Mouse (Mus musculus) left cerebral cortex, postnatal 14 days (tissue): ENCODE data around the gene Ehbp1l1. TPM values are rescaled to one million over a fixed set of nuclear protein-coding genes. Genes with fewer than 3 reads are reported as not detected.
A peak's percentile ranks its signal among the peaks of the same experiment; 100 is the strongest.

Experiments used
- DNase-seq, 2 experiments: peaks; one replicate each; pipeline ENCODE4 v3.0.0; 2021 to 2022; ENCODE audit warnings: low spot score in 2 of 2, mixed read lengths in 1 of 2
- intact Hi-C: fragments of 180-260 bp; cut with DNase I; formaldehyde crosslinking; loops from one replicate; pipeline ENCODE4 v1.15.1; 2025
- total RNA-seq, 2 experiments: library from RNA; stranded (reverse); gene quantifications; 2 replicates each; pipeline ENCODE4 v1.2.3; 2021

Gene Ehbp1l1
- total RNA-seq, 2 experiments from 2014 or later = 36.6 to 37.7 TPM

DNA sequence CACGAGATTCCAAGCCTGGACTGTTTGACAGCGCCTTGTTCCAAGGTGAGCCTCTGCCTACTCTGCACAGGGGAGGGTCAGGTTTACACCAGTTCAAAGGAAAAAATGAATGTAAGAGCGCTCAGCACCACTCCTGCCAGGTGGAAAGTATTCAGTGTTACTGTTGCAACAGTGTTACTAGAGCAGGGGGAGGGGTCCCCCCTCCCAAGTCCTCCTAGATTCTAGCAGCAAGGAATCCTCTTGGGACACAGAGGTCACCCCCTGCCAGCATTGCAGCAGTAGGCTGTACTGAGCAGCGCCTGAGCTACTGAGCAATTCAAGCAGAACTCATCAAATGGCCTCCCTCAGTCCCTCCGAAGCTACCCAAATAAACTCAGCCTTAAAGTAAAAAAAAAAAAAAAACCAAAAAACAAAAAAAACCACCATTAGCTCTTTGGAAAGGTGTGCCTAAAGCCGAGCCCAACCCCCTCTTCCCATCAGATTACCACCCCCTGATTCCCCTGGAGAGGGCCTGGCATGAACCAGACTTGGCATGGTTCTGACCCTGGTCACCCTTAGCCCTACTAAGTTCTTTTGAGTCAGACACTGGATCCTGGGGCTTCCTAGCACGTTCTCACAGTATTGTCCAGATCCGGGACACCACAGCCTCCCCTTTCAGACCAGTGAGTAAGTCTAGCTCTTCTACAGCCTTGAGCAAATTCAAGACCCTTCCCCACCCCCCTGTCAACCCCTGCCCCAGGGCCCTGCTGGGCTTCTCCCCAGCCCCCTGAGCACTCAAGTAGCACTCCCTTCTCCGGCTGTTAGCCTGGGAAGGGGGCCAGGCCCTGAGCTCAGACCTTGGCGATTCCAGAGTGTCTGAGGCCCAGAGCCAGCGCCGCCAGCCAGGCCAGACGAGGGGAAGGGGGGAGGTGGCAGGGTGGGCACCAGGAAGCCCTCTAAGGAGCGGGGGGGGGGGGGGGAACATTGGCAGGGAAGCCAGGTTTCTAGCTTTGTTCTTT, 14.5 kb upstream of the Ehbp1l1 start, which contains the start of gene Ltbp3:
Gene Ltbp3, plus strand, starts transcription at position 585 of the 998 bp plus-strand sequence.
- intact Hi-C loops = no loop called here
- peak in 1 of 2 experiments; percentile 58 for DNase-seq

DNA sequence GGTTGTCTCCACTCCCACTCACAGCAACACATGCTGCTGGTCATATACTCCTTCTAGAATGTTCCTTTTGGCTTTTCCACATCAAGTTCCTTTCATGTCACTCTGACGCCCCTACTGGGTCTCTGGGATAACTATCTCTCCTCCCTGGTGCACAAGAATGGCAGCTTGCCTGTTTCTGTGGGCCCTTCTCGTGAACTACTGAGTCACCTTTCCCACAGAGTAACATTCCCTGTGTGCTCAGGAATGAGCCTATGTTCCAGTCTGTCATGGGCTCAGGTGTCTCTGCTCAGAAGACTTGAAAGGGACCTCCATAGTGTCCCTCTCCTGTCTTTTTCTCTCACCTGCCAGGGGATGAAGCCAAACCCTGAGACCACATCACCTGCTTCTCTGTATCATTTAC, 13.3 kb upstream of the Ehbp1l1 start:
- intact Hi-C loops = no loop called here
- DNase-seq = no peak

- no peak for DNase-seq
- intact Hi-C loops = no loop called here
These were observed 8.2 kb upstream of the Ehbp1l1 start for GRCm38 (mm10) chr19:5734325-5734724.

DNA sequence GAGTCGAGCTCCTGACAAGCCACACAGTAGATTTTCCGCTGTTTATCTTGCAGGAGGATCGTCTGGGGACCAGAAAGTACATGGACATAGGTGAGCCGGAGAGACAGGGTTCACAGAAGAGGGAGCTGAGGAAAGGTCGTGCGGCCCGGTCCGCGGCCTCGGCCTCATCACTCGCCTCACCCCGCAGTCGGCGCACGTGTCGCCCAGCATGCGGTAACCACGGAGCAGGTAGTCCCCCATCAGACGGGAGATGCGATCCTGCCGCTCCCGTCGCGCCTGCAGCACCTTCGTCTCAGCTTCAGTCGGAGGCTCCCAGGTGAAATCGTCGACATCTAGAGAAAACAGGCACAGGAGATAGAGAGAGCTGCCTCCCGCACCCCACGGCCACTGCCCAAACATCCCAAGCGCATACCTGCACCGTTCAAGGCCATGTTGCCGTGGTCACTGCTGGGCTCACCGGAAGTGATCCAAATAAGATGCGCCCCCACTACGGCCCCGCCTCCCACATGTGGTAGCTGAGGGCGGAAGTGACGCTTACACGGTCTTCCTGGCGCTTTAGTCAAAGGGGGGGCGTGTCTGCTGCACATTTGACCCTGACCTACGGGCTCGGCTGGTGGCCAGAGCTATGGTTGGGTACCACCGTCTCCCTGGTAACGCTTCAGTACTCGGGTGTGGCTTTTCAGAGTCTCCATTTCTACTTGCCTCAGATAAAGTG, 5.3 kb upstream of the Ehbp1l1 start:
- intact Hi-C loops = no loop called here
- DNase-seq = peak; percentile 93 to 94

GRCm38 (mm10) chr19:5730314-5731186, 4.4 kb upstream of the Ehbp1l1 start:
- intact Hi-C loops = no loop called here
- DNase-seq = no peak

GRCm38 (mm10) chr19:5729444-5729815, 3.3 kb upstream of the Ehbp1l1 start, which contains the start of gene Fam89b:
TSS of gene Fam89b (minus strand) at chr19:5729653.
- intact Hi-C loops = loop anchor here (5.0 kb wide), 1 partner anchor 43 kb away; the partner anchor contains the start of gene Scyl1
- DNase-seq = peak; percentile 73 to 81

DNA sequence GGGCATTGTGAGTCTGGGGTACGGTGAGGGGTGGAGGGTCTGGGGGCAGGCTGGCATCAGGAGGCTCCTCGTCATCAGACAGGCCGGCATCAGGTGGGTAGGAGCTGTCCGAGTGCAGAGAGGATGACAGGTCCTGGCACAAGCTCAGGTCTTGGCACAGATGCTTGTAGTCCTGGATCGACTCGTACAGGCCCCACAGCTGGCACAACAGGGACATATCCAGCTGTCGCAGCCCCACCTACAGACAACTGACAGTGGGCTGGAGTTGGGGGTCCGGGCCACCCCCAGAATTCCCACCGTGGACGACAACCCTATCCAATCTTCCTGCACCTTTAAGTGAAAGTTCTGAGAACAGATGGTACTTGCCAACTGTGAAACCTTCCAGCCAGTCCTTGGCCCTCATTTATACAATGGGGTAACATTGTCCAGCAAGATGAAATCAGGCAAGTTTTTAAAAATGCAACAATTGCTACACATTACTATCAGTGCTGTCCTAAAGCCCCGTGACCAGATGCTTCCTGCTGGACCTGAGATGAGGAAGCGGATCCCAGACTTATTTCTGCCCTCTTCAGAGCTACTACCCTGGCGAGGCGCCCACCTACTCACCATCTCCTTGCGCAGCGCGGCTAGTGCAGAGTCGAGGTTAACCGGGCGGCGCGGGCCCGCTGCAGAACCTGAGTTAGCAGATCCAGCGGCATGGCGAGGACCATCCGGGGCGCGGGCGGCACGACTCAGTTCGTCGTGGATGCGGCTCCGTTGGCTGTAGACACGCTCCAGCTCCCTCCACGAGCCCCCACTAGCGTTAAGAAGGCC, 2.7 kb upstream of the Ehbp1l1 start:
- intact Hi-C loops = loop anchor here (1.0 to 5.0 kb wide), 2 partner anchors 37 to 43 kb away; partner anchors contain the start of gene Scyl1
- peak; percentile 67 to 70 for DNase-seq

DNA sequence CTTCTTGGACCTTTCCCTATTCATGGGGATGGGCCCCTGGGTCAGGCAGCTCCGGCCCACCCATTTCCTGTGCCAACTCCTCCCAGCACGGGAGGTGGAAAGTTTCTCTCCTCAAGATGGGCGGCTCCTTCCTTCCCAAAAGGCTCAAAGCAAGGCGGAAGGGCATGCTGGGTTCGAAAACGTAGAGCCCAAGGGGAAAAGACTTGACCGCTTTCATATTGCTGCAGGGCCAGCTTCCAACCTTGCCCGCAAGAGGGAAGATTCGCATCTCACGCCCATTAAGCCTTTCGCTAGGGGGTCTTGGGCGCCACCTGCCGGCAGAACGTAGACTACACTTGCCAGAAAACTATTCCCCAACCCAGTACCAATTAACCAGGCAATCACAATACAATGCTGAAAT, 1.6 kb upstream of the Ehbp1l1 start:
- intact Hi-C loops = loop anchor here (1.0 to 5.0 kb wide), 2 partner anchors 35 to 45 kb away; partner anchors contain the start of gene Scyl1
- peak; percentile 85 to 89 for DNase-seq

DNA sequence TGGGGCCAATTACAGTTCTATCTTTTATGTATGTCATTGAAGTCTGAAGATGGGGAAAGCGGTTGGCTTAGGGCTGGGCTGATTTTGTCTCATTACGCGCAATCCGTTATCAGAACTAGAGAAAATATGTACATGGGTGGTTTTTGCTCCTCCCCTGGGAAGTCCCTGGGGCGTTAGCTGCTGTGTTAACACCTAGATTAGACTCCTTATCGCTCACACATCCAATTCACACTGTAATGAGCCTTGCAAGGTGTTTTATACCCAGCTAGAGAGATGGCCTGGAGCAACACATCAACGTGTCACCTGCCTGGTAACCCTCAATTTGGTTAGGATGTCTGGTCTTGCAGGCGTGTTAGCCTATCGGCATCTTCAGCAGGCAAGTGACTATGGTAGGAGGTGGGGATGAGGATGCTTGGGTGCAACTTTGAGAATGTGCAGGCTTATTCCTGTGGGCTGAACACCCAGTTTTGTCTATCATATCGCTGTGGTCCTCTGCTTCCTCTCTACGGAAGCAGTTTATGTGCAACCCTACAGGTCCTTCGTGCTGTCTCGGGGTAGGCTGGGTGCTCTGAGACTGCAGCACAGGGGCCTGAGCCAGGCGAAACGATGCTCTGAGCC, 953 bp upstream of the Ehbp1l1 start:
- DNase-seq = no peak

GRCm38 (mm10) chr19:5725029-5725707, 949 bp downstream of the Ehbp1l1 start:
- intact Hi-C loops = loop anchor here (5.0 kb wide), 1 partner anchor 47 kb away; the partner anchor contains the start of gene Scyl1
- DNase-seq = no peak

More for the DNA sequence above, 953 bp upstream of the Ehbp1l1 start:
- intact Hi-C loops = loop anchor here (5.0 kb wide), 1 partner anchor 45 kb away; the partner anchor contains the start of gene Scyl1

GRCm38 (mm10) chr19:5724549-5724941, 1.6 kb downstream of the Ehbp1l1 start:
- DNase-seq = no peak
- intact Hi-C loops = no loop called here

DNA sequence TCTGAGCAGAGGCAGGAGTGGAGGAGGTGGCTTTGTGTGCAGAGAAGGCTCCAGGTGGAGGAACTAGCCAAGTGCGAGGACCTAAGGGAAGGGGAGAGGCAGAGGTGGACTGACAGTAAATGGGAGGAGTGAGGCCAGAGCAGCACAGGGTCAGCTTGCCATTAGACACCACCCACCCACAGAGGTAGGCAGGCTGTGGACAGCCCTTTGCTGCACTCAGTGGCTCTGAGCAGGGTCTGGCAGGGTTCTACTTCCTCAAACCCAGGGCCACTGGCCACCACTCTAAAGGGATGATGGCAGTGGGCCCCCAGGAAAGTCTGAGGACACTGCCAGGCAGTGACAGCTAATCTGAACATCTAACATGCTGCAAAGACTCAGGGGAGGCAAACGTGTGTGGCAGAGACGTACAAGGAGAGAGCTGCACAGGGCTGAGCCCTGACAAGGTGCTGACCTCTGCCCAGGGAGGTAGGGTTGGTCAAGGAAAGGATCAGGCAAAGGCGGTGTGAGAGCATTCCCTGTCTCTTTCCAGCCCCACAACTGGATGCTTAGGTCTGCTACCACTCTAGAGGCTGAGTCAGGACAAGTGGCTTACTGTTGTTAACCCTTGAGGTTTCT, 2.1 kb downstream of the Ehbp1l1 start:
- intact Hi-C loops = no loop called here
- DNase-seq = no peak

DNA sequence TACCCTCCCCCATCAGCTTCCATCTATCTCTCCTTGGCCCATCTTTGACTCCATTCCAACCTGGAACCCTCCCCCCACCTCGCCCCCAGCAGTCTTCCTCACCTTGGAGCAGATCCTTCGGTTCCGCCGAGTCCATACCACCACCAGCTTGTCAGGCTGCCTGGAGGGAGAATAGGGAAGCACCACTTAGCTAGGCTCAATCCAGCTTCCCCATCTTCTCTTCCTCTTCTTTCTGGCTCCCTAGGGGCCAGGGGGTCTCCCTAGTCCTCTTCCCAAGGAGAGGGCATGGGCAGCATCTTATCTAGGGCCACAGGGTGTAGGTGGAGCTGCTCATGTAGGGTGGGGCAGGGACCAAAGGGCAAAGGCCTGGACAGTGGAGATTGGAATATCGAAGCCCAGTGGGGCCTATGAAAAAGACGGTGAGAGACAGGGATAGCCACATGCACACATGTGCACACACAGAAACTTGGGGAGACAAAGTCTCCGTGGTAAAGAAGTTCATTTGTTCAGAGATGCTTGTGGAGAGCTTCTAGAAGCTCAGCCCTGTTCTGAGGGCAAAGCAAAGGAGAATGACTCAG, 3.2 kb downstream of the Ehbp1l1 start:
- DNase-seq = no peak
- intact Hi-C loops = no loop called here

DNA sequence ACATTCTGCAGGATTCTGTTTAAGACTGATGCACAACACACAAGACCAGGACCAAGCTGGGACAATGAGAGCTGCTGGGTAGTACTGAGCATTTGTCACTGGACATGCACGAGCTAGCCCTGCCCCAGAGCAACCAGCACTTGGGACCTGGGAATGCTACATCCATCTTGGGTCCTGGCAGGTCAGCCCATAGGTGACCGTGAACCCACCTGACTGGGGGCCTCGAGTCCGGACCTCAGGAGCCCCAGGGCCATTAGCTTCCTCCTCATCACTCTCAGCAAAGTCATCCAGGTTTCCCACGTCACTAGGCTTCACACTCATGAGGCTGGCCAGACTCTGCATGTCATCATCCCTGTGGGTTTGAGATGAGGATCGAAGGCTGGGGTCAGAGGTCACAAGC, 4.9 kb downstream of the Ehbp1l1 start:
- DNase-seq = no peak
- intact Hi-C loops = no loop called here

- DNase-seq = no peak
- intact Hi-C loops = loop anchor here (10.0 kb wide), 1 partner anchor 168 kb away; no protein-coding TSS in a partner anchor
These were observed 9.2 kb downstream of the Ehbp1l1 start for GRCm38 (mm10) chr19:5716955-5717354.
